Mouse (Mus musculus) C2C12 (cell line): ENCODE measurements around the gene Sh3tc1.

ENCODE experiments used
- CTCF ChIP-seq: IDR thresholded peaks from one replicate; pipeline ENCODE4 v1.5.1; 2011; ENCODE audit not compliant: control insufficient read depth, insufficient read depth, insufficient read length
- FOSL1 ChIP-seq: IDR thresholded peaks from one replicate; pipeline ENCODE4 v1.8.0; 2011; ENCODE audit warnings: mild to moderate bottlenecking, low read length; ENCODE audit not compliant: poor library complexity, insufficient read depth, severe bottlenecking
- MAX ChIP-seq: IDR thresholded peaks from one replicate; pipeline ENCODE4 v1.6.1; 2011; ENCODE audit warnings: mild to moderate bottlenecking, control low read depth
- MYOG ChIP-seq: IDR thresholded peaks from one replicate; pipeline ENCODE4 v1.6.1; 2011; ENCODE audit not compliant: control insufficient read depth, insufficient read length; ENCODE audit errors: extremely low read depth
- USF1 ChIP-seq: IDR thresholded peaks from one replicate; pipeline ENCODE4 v1.6.1; 2011; ENCODE audit warnings: low read depth, mild to moderate bottlenecking, control low read depth, moderate library complexity

DNA sequence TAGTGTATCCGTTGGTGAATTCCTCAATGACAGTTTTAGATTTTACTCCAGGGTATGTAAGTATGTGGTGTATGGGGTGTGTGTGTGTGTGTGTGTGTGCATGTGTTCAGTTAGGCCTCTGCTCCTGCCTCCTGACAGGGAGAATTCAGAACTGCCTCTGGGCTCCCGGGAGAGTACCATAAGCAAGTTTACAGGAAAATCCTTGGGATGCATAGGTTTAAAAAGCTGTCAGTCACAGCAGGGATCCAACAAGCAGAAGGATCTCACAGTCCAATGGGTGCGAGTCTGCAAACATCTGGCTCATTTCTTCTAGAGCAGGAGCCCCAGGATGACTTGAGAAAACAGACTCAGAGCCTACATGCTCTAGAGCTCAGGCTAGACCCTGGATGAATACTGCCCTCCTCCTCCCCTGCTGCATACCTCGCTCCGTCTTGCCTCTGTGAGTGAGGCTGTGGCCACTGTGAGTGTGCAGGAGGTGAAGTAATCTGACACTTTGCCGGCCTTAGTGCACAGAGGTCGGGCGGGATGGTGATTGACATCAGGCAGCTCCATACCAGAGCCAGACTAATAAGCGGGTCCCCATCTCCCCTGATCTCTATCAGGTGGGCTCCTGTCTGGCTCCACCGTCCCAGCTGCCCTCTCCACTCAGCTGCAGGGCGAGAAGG is 69.9 kb downstream of the Sh3tc1 start:
- TF ChIP-seq CTCF = no peak
- no peak for TF ChIP-seq MAX
- TF ChIP-seq USF1 = no peak
- TF ChIP-seq MYOG = no peak
- no peak for TF ChIP-seq FOSL1
